Mouse (Mus musculus) duodenum, adult 2 months (tissue): Measurements from ENCODE around the gene Naa80. TPM values are rescaled to one million over a fixed set of nuclear protein-coding genes. Genes with fewer than 3 reads are reported as not detected.

Source experiments
- polyA plus RNA-seq: library from polyadenylated mRNA; depleted of rRNA; stranded (reverse); fragments of >200 nt; gene quantifications from 2 replicates; pipeline ENCODE4 v1.2.3, GENCODE M21; 2012; ENCODE audit warnings: low replicate concordance; rRNA removed

Gene Naa80
- polyA plus RNA-seq = 56.4 and 67.1 TPM in 2 replicates

GRCm38 (mm10) chr9:107578587-107578986, at the start of gene Naa80:
Gene Naa80 (plus strand): TSS chr9:107578887.

DNA sequence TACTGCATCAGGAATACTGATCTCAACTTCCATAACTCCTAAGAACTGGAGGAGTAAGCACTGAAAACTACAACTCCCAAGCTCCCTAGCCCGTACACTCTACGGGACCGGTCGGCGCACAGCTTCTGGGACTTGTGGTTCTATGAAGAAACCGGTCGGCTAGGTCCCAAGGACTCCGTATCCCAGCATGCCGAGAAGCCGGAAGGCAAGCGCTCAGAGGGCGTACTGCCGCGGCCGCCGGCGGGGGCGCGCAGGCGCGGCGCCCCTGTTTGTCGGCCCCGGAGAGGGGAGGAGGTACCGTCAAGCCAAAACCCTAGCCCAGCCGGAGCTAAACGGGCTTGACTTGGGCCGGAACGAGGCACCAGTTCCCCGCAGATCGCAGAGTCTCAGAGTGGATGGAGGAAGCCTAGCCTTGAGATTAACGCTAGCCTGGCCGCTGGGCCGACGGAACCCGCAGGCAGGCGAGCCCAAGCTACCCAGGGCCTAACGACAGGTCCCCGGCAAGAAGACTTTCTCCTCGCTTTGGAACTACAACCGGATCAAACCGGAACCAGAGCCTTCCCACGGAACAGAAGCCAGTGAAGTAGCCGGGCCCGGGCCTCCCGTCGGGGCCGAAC, 44.8 kb upstream of the Naa80 start, which contains the start of gene Tmem115:
Gene Tmem115 (plus strand): TSS at position 155 of the 617 bp plus-strand sequence.

GRCm38 (mm10) chr9:107541474-107542351, 37.0 kb upstream of the Naa80 start, which contains the start of the genes Cyb561d2 and Nprl2:
Gene Cyb561d2 (minus strand): TSS chr9:107542193.
Gene Nprl2 (plus strand): TSS chr9:107542226.

GRCm38 (mm10) chr9:107547026-107547425, 31.7 kb upstream of the Naa80 start, which contains the start of gene Zmynd10:
Gene Zmynd10 (plus strand): TSS chr9:107547298.

DNA sequence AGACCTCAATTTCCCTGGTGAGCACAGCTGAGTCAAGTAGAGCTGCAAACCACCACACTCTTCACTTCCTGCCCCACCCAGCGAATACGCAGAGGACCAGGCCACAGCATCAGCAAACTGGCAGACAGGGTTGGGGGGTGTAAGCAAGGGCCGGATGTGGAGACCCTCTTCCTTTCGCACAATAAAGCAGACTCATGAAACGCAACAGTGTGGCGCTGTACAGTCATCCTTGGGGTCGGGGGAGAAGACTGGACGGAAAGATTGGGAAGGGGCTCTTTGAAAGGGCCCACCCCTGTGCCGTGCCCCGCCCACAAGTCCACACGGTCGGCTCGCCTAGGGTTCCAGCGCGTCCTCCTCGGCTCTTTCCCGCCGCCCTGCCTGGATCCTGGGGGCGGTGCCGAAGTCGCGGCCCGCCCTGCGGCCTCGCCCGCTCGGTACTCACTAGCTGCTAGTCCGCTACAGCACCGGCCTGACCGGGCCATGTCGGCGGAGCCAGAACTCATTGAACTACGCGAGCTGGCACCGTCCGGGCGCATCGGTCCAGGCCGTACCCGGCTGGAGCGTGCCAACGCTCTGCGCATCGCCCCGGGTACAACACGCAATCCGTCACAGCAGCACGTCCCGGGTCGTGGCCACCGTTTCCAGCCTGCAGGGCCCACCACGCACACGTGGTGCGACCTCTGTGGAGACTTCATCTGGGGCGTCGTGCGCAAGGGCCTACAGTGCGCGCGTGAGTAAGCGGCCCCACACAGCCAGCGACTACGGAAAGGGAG, 27.4 kb upstream of the Naa80 start, which contains the start of gene Rassf1:
Gene Rassf1 (plus strand): TSS at position 439 of the 773 bp plus-strand sequence.

GRCm38 (mm10) chr9:107563029-107563581, 15.6 kb upstream of the Naa80 start, which contains the start of gene Tusc2:
Gene Tusc2 (plus strand): TSS chr9:107563255.

GRCm38 (mm10) chr9:107567702-107568319, 10.9 kb upstream of the Naa80 start, which contains the start of gene Hyal2:
Gene Hyal2 (plus strand): TSS chr9:107567945.

GRCm38 (mm10) chr9:107576357-107577107, 2.2 kb upstream of the Naa80 start, which contains the start of gene Hyal1:
Gene Hyal1 (plus strand): TSS chr9:107576927.

DNA sequence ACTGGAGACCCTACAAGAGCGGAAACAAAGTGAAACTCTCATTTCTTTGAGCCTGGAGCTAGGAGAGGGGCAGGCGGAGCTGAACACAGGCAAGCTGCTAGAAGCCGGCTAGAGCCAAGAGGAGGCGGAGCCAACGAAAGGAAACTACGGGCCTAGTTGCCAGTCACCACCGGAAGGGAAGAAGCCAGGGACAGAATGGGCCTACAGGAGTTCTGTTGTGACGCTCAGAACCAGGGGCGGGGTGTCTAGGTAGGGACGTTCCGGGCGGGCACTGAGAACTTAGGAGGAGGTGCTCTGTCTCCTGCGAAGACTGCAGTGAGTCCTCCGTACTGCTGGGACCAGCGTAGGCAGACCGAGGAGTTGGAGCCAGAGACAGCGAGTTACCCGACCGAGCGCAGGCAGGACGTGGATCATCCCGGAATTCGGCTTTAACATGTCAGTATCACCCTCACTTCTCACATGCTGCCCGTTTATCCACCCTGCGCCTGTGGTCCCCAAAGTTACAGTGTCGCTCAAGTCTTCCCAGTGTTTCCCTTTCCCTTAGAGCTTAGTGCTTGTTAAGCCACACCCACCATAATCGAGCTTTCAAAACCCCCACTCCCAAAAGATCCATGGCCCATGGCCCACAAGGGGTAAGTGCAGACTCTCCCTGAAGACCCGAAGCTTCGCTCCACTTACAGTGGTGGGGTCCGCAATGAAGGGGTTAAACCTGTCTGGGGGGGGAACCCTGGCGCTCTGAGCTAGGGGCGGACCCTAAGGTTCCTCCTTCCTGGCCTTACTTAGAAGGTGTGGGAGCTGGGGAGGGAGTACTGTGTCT, 2.0 kb downstream of the Naa80 start, which contains the start of gene Hyal3:
Gene Hyal3 (plus strand): TSS at position 318 of the 817 bp plus-strand sequence.

GRCm38 (mm10) chr9:107586974-107587832, 8.5 kb downstream of the Naa80 start, which contains the start of gene Ifrd2:
Gene Ifrd2 (plus strand): TSS chr9:107587642.

DNA sequence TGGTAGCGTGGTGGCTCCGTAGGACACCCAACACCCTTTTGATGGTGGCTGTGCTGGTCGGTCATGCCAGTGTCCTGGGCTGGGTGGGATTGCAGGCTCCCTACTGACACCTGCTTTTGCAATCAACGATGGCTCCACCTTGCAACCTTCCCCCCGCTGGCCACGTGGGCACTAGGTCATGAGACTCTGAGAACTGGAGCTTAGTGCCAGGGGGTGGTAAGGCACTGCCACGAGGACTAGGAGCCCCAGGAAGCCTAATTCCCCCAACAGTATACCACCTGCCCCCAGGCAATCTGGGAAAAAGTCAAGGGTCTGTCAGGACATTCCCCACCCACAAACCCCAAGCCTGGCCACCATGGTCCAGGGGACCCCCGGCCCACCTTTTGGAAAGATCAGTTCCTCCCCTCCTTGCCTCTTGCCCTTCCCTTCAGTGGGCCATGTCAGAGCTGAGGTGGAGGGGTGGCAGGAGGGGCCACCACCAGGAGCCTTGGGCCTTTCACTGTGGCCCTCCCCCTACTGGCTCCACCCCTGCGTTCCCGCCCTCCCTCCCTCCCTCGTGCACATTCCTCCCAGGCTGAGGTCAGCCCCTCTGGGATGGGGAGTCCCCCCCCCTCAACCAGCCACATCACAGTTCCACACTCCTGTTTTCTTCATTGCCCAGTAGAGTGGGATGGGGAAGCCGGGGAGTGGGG, 30.2 kb downstream of the Naa80 start, which contains the start of gene Sema3b:
Gene Sema3b (minus strand): TSS at position 489 of the 692 bp plus-strand sequence.

Other genes starting within 250 kb of the Naa80 start
- 10.8 and 16.9 TPM in 2 replicates for gene Hemk1, start 240.5 kb upstream of the Naa80 start, polyA plus RNA-seq
- 0.11 and 0.16 TPM in 2 replicates for gene 6430571L13Rik, start 238.3 kb upstream of the Naa80 start, polyA plus RNA-seq
- gene Cacna2d2, start 179.3 kb upstream of the Naa80 start, polyA plus RNA-seq = 1.6 and 3.4 TPM in 2 replicates
- 50.7 and 60.9 TPM in 2 replicates for gene Tmem115, start 44.9 kb upstream of the Naa80 start, polyA plus RNA-seq
- gene Cyb561d2, start 36.7 kb upstream of the Naa80 start, polyA plus RNA-seq = 41.2 and 51.5 TPM in 2 replicates
- gene Nprl2, start 36.7 kb upstream of the Naa80 start, polyA plus RNA-seq = 15.2 and 20.7 TPM in 2 replicates
- 0.21 and 0.83 TPM in 2 replicates for gene Zmynd10, start 31.6 kb upstream of the Naa80 start, polyA plus RNA-seq
- gene Rassf1, start 27.3 kb upstream of the Naa80 start, polyA plus RNA-seq = 10.1 and 16.1 TPM in 2 replicates
- 53.1 and 81.4 TPM in 2 replicates for gene Tusc2, start 15.6 kb upstream of the Naa80 start, polyA plus RNA-seq
- gene Hyal2, start 10.9 kb upstream of the Naa80 start, polyA plus RNA-seq = 125 and 220 TPM in 2 replicates
- 1.8 and 2.0 TPM in 2 replicates for gene Hyal1, start 2.0 kb upstream of the Naa80 start, polyA plus RNA-seq
- gene Hyal3, start 1.9 kb downstream of the Naa80 start, polyA plus RNA-seq = 0.25 and 1.0 TPM in 2 replicates
- 66.8 and 74.2 TPM in 2 replicates for gene Ifrd2, start 8.8 kb downstream of the Naa80 start, polyA plus RNA-seq
- gene Sema3b, start 30.3 kb downstream of the Naa80 start, polyA plus RNA-seq = 61.0 and 63.0 TPM in 2 replicates
- gene Gnai2, start 56.5 kb downstream of the Naa80 start, polyA plus RNA-seq = 278 and 384 TPM in 2 replicates
- gene Slc38a3, start 90.6 kb downstream of the Naa80 start, polyA plus RNA-seq = 0.53 and 18.3 TPM in 2 replicates
- 0.13 and 0.20 TPM in 2 replicates for gene Gnat1, start 100.8 kb downstream of the Naa80 start, polyA plus RNA-seq
- gene Sema3f, start 131.6 kb downstream of the Naa80 start, polyA plus RNA-seq = 23.2 and 38.4 TPM in 2 replicates
- 30.5 and 42.0 TPM in 2 replicates for gene Rbm5, start 192.1 kb downstream of the Naa80 start, polyA plus RNA-seq